In the genomic region with DNA sequence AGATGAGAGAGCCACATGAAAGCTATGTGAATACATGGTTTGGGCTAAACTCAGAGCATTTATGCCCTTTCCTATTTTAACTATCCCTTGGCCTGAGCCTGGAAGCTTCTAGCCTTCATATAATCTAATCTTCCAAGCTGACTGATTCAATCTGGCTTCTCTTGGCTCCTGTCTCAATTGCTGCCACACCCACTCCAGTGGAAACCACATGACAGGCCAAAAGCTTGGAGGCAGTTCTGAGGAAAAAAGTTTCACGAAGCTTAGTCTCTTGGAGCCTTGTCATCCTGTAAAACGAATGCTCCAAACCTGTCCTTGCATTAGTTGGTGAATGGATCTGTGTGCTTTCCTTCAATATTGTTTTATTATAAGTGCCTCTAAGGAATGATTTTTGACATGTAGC, we compare ENCODE assay signal across 16 mouse cellular contexts.
"Had no signal": no experiment of that assay in that cellular context is flagged by ENCODE, and none has a peak within 500 bp of the region (broad histone marks: within the 10 kb centered on the region; RNA-seq: fewer than 3 reads in every experiment).

No protein-coding gene starts in this region.

- H3K4me2 ChIP-seq: neural tube, embryonic 13.5 days; neural tube, embryonic 15.5 days; stomach, embryonic 15.5 days had no signal

- H3K4me3 ChIP-seq: neural tube, embryonic 13.5 days; neural tube, embryonic 15.5 days; stomach, embryonic 15.5 days had no signal

- H3K9ac ChIP-seq: neural tube, embryonic 13.5 days; neural tube, embryonic 15.5 days; stomach, embryonic 15.5 days had no signal

- H3K27me3 ChIP-seq: neural tube, embryonic 13.5 days; neural tube, embryonic 15.5 days; stomach, embryonic 15.5 days had no signal

- H3K27ac ChIP-seq: neural tube, embryonic 13.5 days; neural tube, embryonic 15.5 days; stomach, embryonic 15.5 days; stomach, postnatal 0 days had no signal

- H3K4me1 ChIP-seq: neural tube, embryonic 13.5 days; neural tube, embryonic 15.5 days; stomach, embryonic 15.5 days had no signal

- H3K9me3 ChIP-seq: neural tube, embryonic 13.5 days; neural tube, embryonic 15.5 days; stomach, embryonic 15.5 days had no signal

- DNase-seq: retina, postnatal 1 day; right cerebral cortex, adult 18-20 months; right cerebral cortex, postnatal 14 days; right cerebral cortex, postnatal 25 days; right cerebral cortex, postnatal 4 days; spleen, adult 18-20 months; thymus, adult 18-20 months; thymus, adult 2 months; thymus, postnatal 14 days; thymus, postnatal 25 days; thymus, postnatal 36 days; thymus, postnatal 4 days had no signal

- H3K36me3 ChIP-seq: neural tube, embryonic 13.5 days; neural tube, embryonic 15.5 days; stomach, embryonic 15.5 days had no signal
